24 mouse cellular contexts compared by ENCODE assay signal in genomic region chr3:20036069-20036468, GRCm38 (mm10). TPM values are rescaled to one million over a fixed set of nuclear protein-coding genes. Genes with fewer than 3 reads are reported as not detected.
A peak's percentile ranks its signal among the peaks of the same experiment; 100 is the strongest.
DNase-seq lines count a peak whose midpoint lies in the region; ATAC-seq and TF ChIP-seq lines count a peak whose summit lies in the region.
"Had no signal": no experiment of that assay in that cellular context is flagged by ENCODE, and none has a peak within 500 bp of the region (broad histone marks: within the 10 kb centered on the region; RNA-seq: fewer than 3 reads in every experiment).

No protein-coding gene starts in this region.

- DNase-seq in embryonic facial prominence, embryonic 14.5 days (ENCODE audit: low spot score): no peak
- DNase-seq in embryonic facial prominence, embryonic 10.5 days (ENCODE audit: low spot score): no peak
- DNase-seq in midbrain, embryonic 11.5 days (ENCODE audit: low spot score, missing footprints): peak; percentile 57
- no peak for DNase-seq in midbrain, postnatal 0 days (ENCODE audit: low spot score)
- DNase-seq in urinary bladder, postnatal 4 days (ENCODE audit: low spot score in 2 of 2): no peak
- DNase-seq: adrenal gland, adult 2 months; adrenal gland, postnatal 14 days; cerebellum, adult 11 months; cerebellum, adult 2 months; cerebellum, adult 9-11 months; cerebellum, postnatal 25 days; gastrocnemius, postnatal 25 days; heart, adult 18-20 months; heart, postnatal 10 days; heart, postnatal 36 days had no signal

- H3K4me1 ChIP-seq in embryonic facial prominence, embryonic 14.5 days (ENCODE audit: control insufficient read depth, insufficient read depth, low read length): no peaks in the 10 kb centered on the region
- peaks cover 12% of the 10 kb centered on the region for H3K4me1 ChIP-seq in embryonic facial prominence, embryonic 10.5 days
- peaks cover 12% of the 10 kb centered on the region for H3K4me1 ChIP-seq in hindbrain, embryonic 15.5 days (replicated peaks)
- peaks cover 8% of the 10 kb centered on the region for H3K4me1 ChIP-seq in hindbrain, embryonic 12.5 days
- H3K4me1 ChIP-seq in midbrain, embryonic 11.5 days (ENCODE audit: control insufficient read depth, insufficient read depth, low read length): peaks cover 9% of the 10 kb centered on the region
- peaks cover 7% of the 10 kb centered on the region; the same call in 1 of the 2 replicates for H3K4me1 ChIP-seq in midbrain, postnatal 0 days (ENCODE audit: insufficient read depth, low read length)

- no peaks in the 10 kb centered on the region for H3K9me3 ChIP-seq in embryonic facial prominence, embryonic 14.5 days (ENCODE audit: control insufficient read depth, low read length)
- H3K9me3 ChIP-seq in embryonic facial prominence, embryonic 10.5 days: no peaks in the 10 kb centered on the region
- H3K9me3 ChIP-seq in hindbrain, embryonic 15.5 days: no peaks in the 10 kb centered on the region
- no peaks in the 10 kb centered on the region for H3K9me3 ChIP-seq in hindbrain, embryonic 12.5 days (replicated peaks)
- H3K9me3 ChIP-seq in midbrain, embryonic 11.5 days (ENCODE audit: control insufficient read depth, low read length): no peaks in the 10 kb centered on the region
- no peaks in the 10 kb centered on the region for H3K9me3 ChIP-seq in midbrain, postnatal 0 days (ENCODE audit: low read length)
- H3K9me3 ChIP-seq: embryonic facial prominence, embryonic 13.5 days; G1E; heart, embryonic 15.5 days had no signal

- WGBS in embryonic facial prominence, embryonic 14.5 days: 73% methylated on average over 4 of the region's 4 CpGs
- WGBS in embryonic facial prominence, embryonic 10.5 days: 82% methylated on average over 4 of the region's 4 CpGs
- WGBS in hindbrain, embryonic 15.5 days: 78% methylated on average over 4 of the region's 4 CpGs
- WGBS in hindbrain, embryonic 12.5 days: 83% methylated on average over 4 of the region's 4 CpGs
- 81% methylated on average over 4 of the region's 4 CpGs for WGBS in midbrain, embryonic 11.5 days
- WGBS in midbrain, postnatal 0 days: 79% methylated on average over 4 of the region's 4 CpGs

- H3K4me3 ChIP-seq in embryonic facial prominence, embryonic 14.5 days (ENCODE audit: low read depth, low read length): no peak overlapping the region
- H3K4me3 ChIP-seq in embryonic facial prominence, embryonic 10.5 days: no peak overlapping the region
- H3K4me3 ChIP-seq in hindbrain, embryonic 15.5 days: no peak overlapping the region
- no peak overlapping the region for H3K4me3 ChIP-seq in hindbrain, embryonic 12.5 days
- H3K4me3 ChIP-seq in midbrain, embryonic 11.5 days (ENCODE audit: low read depth, low read length): no peak overlapping the region
- H3K4me3 ChIP-seq in midbrain, postnatal 0 days (ENCODE audit: low read depth, low read length): no peak overlapping the region

- no peaks in the 10 kb centered on the region for H3K36me3 ChIP-seq in embryonic facial prominence, embryonic 14.5 days (ENCODE audit: control insufficient read depth, insufficient read depth, low read length)
- H3K36me3 ChIP-seq in embryonic facial prominence, embryonic 10.5 days (replicated peaks): no peaks in the 10 kb centered on the region
- no peaks in the 10 kb centered on the region for H3K36me3 ChIP-seq in hindbrain, embryonic 15.5 days
- H3K36me3 ChIP-seq in hindbrain, embryonic 12.5 days: no peaks in the 10 kb centered on the region
- no peaks in the 10 kb centered on the region for H3K36me3 ChIP-seq in midbrain, embryonic 11.5 days (ENCODE audit: control insufficient read depth, insufficient read depth, low read length)
- H3K36me3 ChIP-seq in midbrain, postnatal 0 days (ENCODE audit: insufficient read depth, low read length): no peaks in the 10 kb centered on the region
- H3K36me3 ChIP-seq: embryonic facial prominence, embryonic 13.5 days; heart, embryonic 12.5 days; heart, embryonic 15.5 days; hindbrain, embryonic 10.5 days had no signal

- TF ChIP-seq CTCF in midbrain, postnatal 0 days (IDR thresholded peaks at IDR 0.05): no peak

- no peak for ATAC-seq in embryonic facial prominence, embryonic 14.5 days (ENCODE audit: low read depth)
- no peak for ATAC-seq in hindbrain, embryonic 15.5 days (ENCODE audit: low FRiP score, low read depth)
- no peak for ATAC-seq in hindbrain, embryonic 12.5 days (ENCODE audit: low FRiP score)
- no peak for ATAC-seq in midbrain, embryonic 11.5 days (ENCODE audit: low FRiP score)
- ATAC-seq in midbrain, postnatal 0 days (ENCODE audit: low FRiP score): no peak
- ATAC-seq: inflammation-experienced regulatory T-cells, adult 6 months had no signal

- no peaks in the 10 kb centered on the region for H3K27me3 ChIP-seq in embryonic facial prominence, embryonic 14.5 days (replicated peaks; ENCODE audit: control insufficient read depth, insufficient read depth, low read length)
- no peaks in the 10 kb centered on the region for H3K27me3 ChIP-seq in embryonic facial prominence, embryonic 10.5 days (replicated peaks; ENCODE audit: low read depth, poor library complexity, severe bottlenecking)
- no peaks in the 10 kb centered on the region for H3K27me3 ChIP-seq in hindbrain, embryonic 15.5 days
- H3K27me3 ChIP-seq in hindbrain, embryonic 12.5 days: no peaks in the 10 kb centered on the region
- no peaks in the 10 kb centered on the region for H3K27me3 ChIP-seq in midbrain, embryonic 11.5 days (ENCODE audit: control insufficient read depth, insufficient read depth, low read length)
- no peaks in the 10 kb centered on the region for H3K27me3 ChIP-seq in midbrain, postnatal 0 days (ENCODE audit: insufficient read depth, low read length)
- H3K27me3 ChIP-seq: embryonic facial prominence, embryonic 13.5 days; heart, embryonic 12.5 days; heart, embryonic 15.5 days had no signal

- no peak overlapping the region for H3K27ac ChIP-seq in embryonic facial prominence, embryonic 14.5 days (replicated peaks; ENCODE audit: low read depth, low read length)
- H3K27ac ChIP-seq in embryonic facial prominence, embryonic 10.5 days (replicated peaks): no peak overlapping the region
- no peak overlapping the region for H3K27ac ChIP-seq in hindbrain, embryonic 15.5 days (replicated peaks)
- H3K27ac ChIP-seq in hindbrain, embryonic 12.5 days: no peak overlapping the region
- H3K27ac ChIP-seq in midbrain, embryonic 11.5 days (ENCODE audit: low read depth, low read length): no peak overlapping the region
- H3K27ac ChIP-seq in midbrain, postnatal 0 days (ENCODE audit: low read depth, low read length): no peak overlapping the region
- H3K27ac ChIP-seq: embryonic facial prominence, embryonic 13.5 days; heart, embryonic 15.5 days; hindbrain, embryonic 10.5 days; hindbrain, postnatal 0 days had no signal

- H3K9ac ChIP-seq in embryonic facial prominence, embryonic 14.5 days (ENCODE audit: low read depth, low read length): no peak overlapping the region
- H3K9ac ChIP-seq in hindbrain, embryonic 15.5 days: no peak overlapping the region
- H3K9ac ChIP-seq in hindbrain, embryonic 12.5 days: no peak overlapping the region
- H3K9ac ChIP-seq in midbrain, embryonic 11.5 days (ENCODE audit: low read length): no peak overlapping the region
- no peak overlapping the region for H3K9ac ChIP-seq in midbrain, postnatal 0 days (replicated peaks; ENCODE audit: low read length, poor library complexity, severe bottlenecking)
- H3K9ac ChIP-seq: embryonic facial prominence, embryonic 13.5 days; heart, embryonic 15.5 days had no signal

- H3K4me2 ChIP-seq in embryonic facial prominence, embryonic 14.5 days (ENCODE audit: low read depth, low read length): 0 out of 2 replicates have a peak overlapping the region, but pooled peaks have one; percentile 73
- peak overlapping the region; percentile 80 for H3K4me2 ChIP-seq in hindbrain, embryonic 15.5 days
- H3K4me2 ChIP-seq in hindbrain, embryonic 12.5 days (replicated peaks): no peak overlapping the region
- no peak overlapping the region for H3K4me2 ChIP-seq in midbrain, embryonic 11.5 days
- H3K4me2 ChIP-seq in midbrain, postnatal 0 days (ENCODE audit: low read depth, low read length, poor library complexity, severe bottlenecking): no peak overlapping the region

RNA-seq across cellular contexts. Expression of gene Hps3, which starts 1.0 kb away (rescaled TPM):
- 9.9 and 12.1 TPM in 2 replicates for polyA plus RNA-seq in embryonic facial prominence, embryonic 14.5 days (2014; fragmentation: Nextera tagmentation; extraction: Ambion mirVana)
- polyA plus RNA-seq in embryonic facial prominence, embryonic 10.5 days (2016; fragmentation: Nextera tagmentation; extraction: Ambion mirVana): 9.0 and 10.5 TPM in 2 replicates
- polyA plus RNA-seq in hindbrain, embryonic 15.5 days (2015; fragmentation: Nextera tagmentation; extraction: Ambion mirVana): 12.9 and 13.7 TPM in 2 replicates
- polyA plus RNA-seq in hindbrain, embryonic 12.5 days (2016; fragmentation: Nextera tagmentation; extraction: Ambion mirVana): 13.6 and 14.0 TPM in 2 replicates
- polyA plus RNA-seq in midbrain, embryonic 11.5 days (2014; fragmentation: Nextera tagmentation; extraction: Ambion mirVana): 12.1 TPM in 2 replicates
- total RNA-seq in midbrain, postnatal 0 days (2014; rRNA removed): 16.3 and 18.5 TPM in 2 replicates
- polyA plus RNA-seq in midbrain, postnatal 0 days (2015; fragmentation: Nextera tagmentation; extraction: Ambion mirVana): 8.4 and 9.3 TPM in 2 replicates

RNA-seq across cellular contexts. Expression of gene Hltf, which starts 21.5 kb away (rescaled TPM):
- polyA plus RNA-seq in embryonic facial prominence, embryonic 14.5 days (2014; fragmentation: Nextera tagmentation; extraction: Ambion mirVana): 18.9 and 20.4 TPM in 2 replicates
- polyA plus RNA-seq in embryonic facial prominence, embryonic 10.5 days (2016; fragmentation: Nextera tagmentation; extraction: Ambion mirVana): 18.1 and 20.7 TPM in 2 replicates
- 12.5 and 15.3 TPM in 2 replicates for polyA plus RNA-seq in hindbrain, embryonic 15.5 days (2015; fragmentation: Nextera tagmentation; extraction: Ambion mirVana)
- 22.4 and 24.4 TPM in 2 replicates for polyA plus RNA-seq in hindbrain, embryonic 12.5 days (2016; fragmentation: Nextera tagmentation; extraction: Ambion mirVana)
- polyA plus RNA-seq in midbrain, embryonic 11.5 days (2014; fragmentation: Nextera tagmentation; extraction: Ambion mirVana): 20.1 and 27.5 TPM in 2 replicates
- 12.6 and 13.5 TPM in 2 replicates for total RNA-seq in midbrain, postnatal 0 days (2014; rRNA removed)
- polyA plus RNA-seq in midbrain, postnatal 0 days (2015; fragmentation: Nextera tagmentation; extraction: Ambion mirVana): 6.3 and 8.1 TPM in 2 replicates

Comparison
In these comparisons a context has a peak if more than half of its experiments do, and no peak if none do; other contexts are left out.
1. H3K4me2 ChIP-seq: peak in embryonic facial prominence, embryonic 14.5 days (single experiment) and hindbrain, embryonic 15.5 days (single experiment); none in hindbrain, embryonic 12.5 days (single experiment), midbrain, embryonic 11.5 days (single experiment) and midbrain, postnatal 0 days (single experiment).